Mouse (Mus musculus) skeletal muscle tissue, adult 2 months (tissue): ENCODE data around the gene Rnf149.

ENCODE experiments used
- DNase-seq: peaks from one replicate; pipeline ENCODE4 v3.0.0-alpha.2; 2012; ENCODE audit warnings: low read depth, low spot score

The Rnf149 gene

GRCm38 (mm10) chr1:39575778-39576375 lies 1.3 kb downstream of the Rnf149 start:
- no peak for DNase-seq

- DNase-seq = no peak
These were observed 3.3 kb downstream of the Rnf149 start for GRCm38 (mm10) chr1:39573890-39574289.

- DNase-seq = no peak
These were observed 5.6 kb downstream of the Rnf149 start for GRCm38 (mm10) chr1:39571653-39572052.

GRCm38 (mm10) chr1:39568079-39568478 lies 9.1 kb downstream of the Rnf149 start:
- no peak for DNase-seq

- no peak for DNase-seq
These were observed 12.6 kb downstream of the Rnf149 start for GRCm38 (mm10) chr1:39564603-39565002.

GRCm38 (mm10) chr1:39563161-39563560 lies 14.0 kb downstream of the Rnf149 start:
- no peak for DNase-seq

- DNase-seq = no peak
These were observed 15.3 kb downstream of the Rnf149 start for GRCm38 (mm10) chr1:39561920-39562319.

- DNase-seq = no peak
These were observed 18.2 kb downstream of the Rnf149 start for GRCm38 (mm10) chr1:39559009-39559408.

- no peak for DNase-seq
These were observed 21.4 kb downstream of the Rnf149 start for GRCm38 (mm10) chr1:39555556-39556415.

GRCm38 (mm10) chr1:39549831-39550230 lies 27.4 kb downstream of the Rnf149 start:
- no peak for DNase-seq

- DNase-seq = no peak
These were observed 30.0 kb downstream of the Rnf149 start for GRCm38 (mm10) chr1:39547238-39547637.

GRCm38 (mm10) chr1:39546160-39546866 lies 30.9 kb downstream of the Rnf149 start:
- DNase-seq = no peak

- no peak for DNase-seq
These were observed 31.6 kb downstream of the Rnf149 start for GRCm38 (mm10) chr1:39545589-39545988.

- DNase-seq = no peak
These were observed 36.6 kb downstream of the Rnf149 start for GRCm38 (mm10) chr1:39540592-39540991.

- DNase-seq = no peak
These were observed 39.4 kb downstream of the Rnf149 start for GRCm38 (mm10) chr1:39537631-39538380.

GRCm38 (mm10) chr1:39536701-39537100 lies 40.5 kb downstream of the Rnf149 start:
- DNase-seq = no peak

GRCm38 (mm10) chr1:39535515-39536311 lies 41.5 kb downstream of the Rnf149 start:
- DNase-seq = peak; percentile 96

- DNase-seq = no peak
These were observed 42.4 kb downstream of the Rnf149 start, which contains the start of gene Cnot11 for GRCm38 (mm10) chr1:39534831-39535230. Gene Cnot11 (plus strand): TSS chr1:39534992.

- DNase-seq = no peak
These were observed 43.3 kb downstream of the Rnf149 start for GRCm38 (mm10) chr1:39533917-39534316.

GRCm38 (mm10) chr1:39531036-39531435 lies 46.2 kb downstream of the Rnf149 start:
- DNase-seq = no peak
